Mouse (Mus musculus) neutrophil, adult 83 days (primary cell): ENCODE measurements around the gene Slc44a1. TPM values are rescaled to one million over a fixed set of nuclear protein-coding genes. Genes with fewer than 3 reads are reported as not detected.

Experiments used
- total RNA-seq, 2 experiments: library from RNA; stranded (reverse); gene quantifications; one replicate each; pipeline ENCODE4 v1.2.4; 2023

Gene Slc44a1
- total RNA-seq: 10 to 100 TPM; 33.2 to 35.2 TPM

GRCm38 (mm10) chr4:53440010-53440815 lies at the start of gene Slc44a1:
Gene Slc44a1 (plus strand): TSS chr4:53440413.

GRCm38 (mm10) chr4:53631316-53632010 lies 191.2 kb downstream of the Slc44a1 start, which contains the start of gene Fsd1l:
Gene Fsd1l (plus strand): TSS chr4:53631471.

Other genes with a start within 250 kb of the Slc44a1 start
- 1 to 10 TPM; 1.2 to 1.5 TPM for gene Fsd1l, start 191.1 kb downstream of the Slc44a1 start, total RNA-seq